Mouse (Mus musculus) thymus, adult 2 months (tissue): ENCODE measurements around the gene Ttbk1. TPM values are rescaled to one million over a fixed set of nuclear protein-coding genes. Genes with fewer than 3 reads are reported as not detected.

Source experiments
- DNase-seq: peaks from one replicate; pipeline ENCODE4 v3.0.0; 2021
- H3K27ac ChIP-seq: fragments of 200-500 bp; 2 replicates; pipeline ENCODE4 v1.5.1; 2012; ENCODE audit warnings: low read length, control low read depth; ENCODE audit not compliant: control insufficient read depth, insufficient read depth
- H3K27me3 ChIP-seq: fragments of 200-500 bp; 2 replicates; pipeline ENCODE4 v1.6.1; 2012; ENCODE audit warnings: mild to moderate bottlenecking, low read length, moderate library complexity, mixed read lengths; ENCODE audit not compliant: control insufficient read depth, insufficient read depth
- H3K36me3 ChIP-seq: fragments of 200-500 bp; 2 replicates; pipeline ENCODE4 v1.6.1; 2012; ENCODE audit warnings: mild to moderate bottlenecking, low read length, moderate library complexity; ENCODE audit not compliant: control insufficient read depth, insufficient read depth
- H3K4me1 ChIP-seq: fragments of 200-500 bp; replicated peaks from 2 replicates; pipeline ENCODE4 v1.6.1; 2012; ENCODE audit warnings: low read length; ENCODE audit not compliant: control insufficient read depth, insufficient read depth
- H3K4me3 ChIP-seq: fragments of 200-500 bp; 2 replicates; pipeline ENCODE4 v1.5.1; 2012; ENCODE audit warnings: mild to moderate bottlenecking, low read length, control low read depth, moderate library complexity; ENCODE audit not compliant: control insufficient read depth, insufficient read depth
- CTCF ChIP-seq: fragments of 200-500 bp; IDR thresholded peaks from 2 replicates; pipeline ENCODE4 v1.5.1; 2012; ENCODE audit warnings: mild to moderate bottlenecking, control low read depth, low read length, moderate library complexity, borderline replicate concordance; ENCODE audit not compliant: control insufficient read depth, poor library complexity, insufficient read depth; ENCODE audit errors: extremely low read depth
- POLR2A ChIP-seq: fragments of 200-500 bp; IDR thresholded peaks from 2 replicates; pipeline ENCODE4 v1.6.1; 2012; ENCODE audit warnings: mild to moderate bottlenecking, low read length, control low read depth, moderate library complexity; ENCODE audit not compliant: control insufficient read depth, poor library complexity, insufficient read depth; ENCODE audit errors: extremely low read depth
- WGBS: fragments of 180-500 bp; shearing (Covaris S2); methylation state at CpG from one replicate; pipeline ENCODE4 v1.1.7; 2018; 5-methylcytosine and 5-hydroxymethylcytosine counted together
- polyA plus RNA-seq: library from polyadenylated mRNA; depleted of rRNA; stranded (reverse); fragments of >200 nt; gene quantifications from 2 replicates; pipeline ENCODE4 v1.2.3, GENCODE M21; 2012

The Ttbk1 gene
- polyA plus RNA-seq, 1 experiment, result 1.0 TPM

GRCm38 (mm10) chr17:46519971-46520370, 32.5 kb upstream of the Ttbk1 start:
- TF ChIP-seq POLR2A (no peak), CTCF (no peak)
- Histone ChIP-seq H3K27ac (no peak overlapping the region), H3K4me1 (peaks cover 10% of the 10 kb centered on the region), H3K27me3 (no peaks in the 10 kb centered on the region), H3K4me3 (peak overlapping the region; percentile 39), H3K36me3 (no peaks in the 10 kb centered on the region)
- WGBS, result 85% methylated on average over 10 of the region's 10 CpGs
- no peak for DNase-seq

GRCm38 (mm10) chr17:46513329-46513728, 25.9 kb upstream of the Ttbk1 start:
- 87% methylated on average over 2 of the region's 2 CpGs for WGBS
- TF ChIP-seq CTCF (no peak), POLR2A (no peak)
- Histone ChIP-seq H3K36me3 (no peaks in the 10 kb centered on the region), H3K27ac (no peak overlapping the region), H3K4me3 (no peak overlapping the region), H3K27me3 (no peaks in the 10 kb centered on the region), H3K4me1 (no peaks in the 10 kb centered on the region)
- DNase-seq, result no peak

GRCm38 (mm10) chr17:46511059-46511710, 23.7 kb upstream of the Ttbk1 start:
- TF ChIP-seq POLR2A (no peak), CTCF (no peak)
- no peaks in the 10 kb centered on the region for H3K4me1 ChIP-seq
- H3K36me3 ChIP-seq, result no peaks in the 10 kb centered on the region
- 89% methylated on average over 11 of the region's 11 CpGs for WGBS
- H3K27ac ChIP-seq, result no peak overlapping the region
- DNase-seq, result no peak
- no peaks in the 10 kb centered on the region for H3K27me3 ChIP-seq
- no peak overlapping the region for H3K4me3 ChIP-seq

GRCm38 (mm10) chr17:46505617-46506016, 18.1 kb upstream of the Ttbk1 start:
- H3K36me3 ChIP-seq, result no peaks in the 10 kb centered on the region
- no peak for DNase-seq
- TF ChIP-seq CTCF, result no peak
- no peaks in the 10 kb centered on the region for H3K27me3 ChIP-seq
- 97% methylated on average over 3 of the region's 3 CpGs for WGBS
- H3K4me1 ChIP-seq, result no peaks in the 10 kb centered on the region
- no peak overlapping the region for H3K27ac ChIP-seq
- H3K4me3 ChIP-seq, result no peak overlapping the region

- 87% methylated on average over 14 of the region's 14 CpGs for WGBS
- DNase-seq, result no peak
- Histone ChIP-seq H3K27ac (no peak overlapping the region), H3K36me3 (no peaks in the 10 kb centered on the region), H3K4me1 (no peaks in the 10 kb centered on the region), H3K27me3 (no peaks in the 10 kb centered on the region), H3K4me3 (no peak overlapping the region)
- TF ChIP-seq CTCF, result no peak
Observed at GRCm38 (mm10) chr17:46503847-46504638, 16.6 kb upstream of the Ttbk1 start.

GRCm38 (mm10) chr17:46502775-46503174, 15.3 kb upstream of the Ttbk1 start:
- no peaks in the 10 kb centered on the region for H3K27me3 ChIP-seq
- no peaks in the 10 kb centered on the region for H3K4me1 ChIP-seq
- no peaks in the 10 kb centered on the region for H3K36me3 ChIP-seq
- H3K27ac ChIP-seq, result no peak overlapping the region
- H3K4me3 ChIP-seq, result no peak overlapping the region
- DNase-seq, result no peak
- 92% methylated on average over 2 of the region's 2 CpGs for WGBS
- TF ChIP-seq CTCF (no peak), POLR2A (no peak)

GRCm38 (mm10) chr17:46497956-46498355, 10.5 kb upstream of the Ttbk1 start:
- Histone ChIP-seq H3K4me3 (no peak overlapping the region), H3K4me1 (peaks cover 5% of the 10 kb centered on the region), H3K27ac (no peak overlapping the region), H3K36me3 (no peaks in the 10 kb centered on the region), H3K27me3 (no peaks in the 10 kb centered on the region)
- TF ChIP-seq CTCF (no peak), POLR2A (no peak)
- WGBS, result 80% methylated on average over 8 of the region's 8 CpGs
- no peak for DNase-seq
